Mouse (Mus musculus) ES-E14 (cell line): ENCODE results near the gene Afap1. TPM values are rescaled to one million over a fixed set of nuclear protein-coding genes. Genes with fewer than 3 reads are reported as not detected.

Source experiments
- DNase-seq: peaks from one replicate; pipeline ENCODE4 v3.0.0-alpha.2; 2013; ENCODE audit warnings: low read depth, low spot score
- H3K27ac ChIP-seq: 2 replicates; pipeline ENCODE4 v1.5.1; 2012; ENCODE audit warnings: low read depth, mild to moderate bottlenecking, low read length, moderate library complexity, mixed read lengths; ENCODE audit not compliant: poor library complexity, insufficient read depth, severe bottlenecking
- H3K36me3 ChIP-seq: 2 replicates; pipeline ENCODE4 v1.6.1; 2012; ENCODE audit warnings: mild to moderate bottlenecking, low read length, moderate library complexity, mixed read lengths; ENCODE audit not compliant: control insufficient read depth, poor library complexity, insufficient read depth, severe bottlenecking
- H3K4me1 ChIP-seq, 2 experiments: fragments of 150-350 bp in 1 of 2; sonication (generic) in 1 of 2; 2 replicates each; pipeline ENCODE4 v1.6.1; 2012; ENCODE audit warnings: low read length in 2 of 2, mild to moderate bottlenecking in 1 of 2, mixed read lengths in 1 of 2; ENCODE audit not compliant: control insufficient read depth in 2 of 2, insufficient read depth in 2 of 2, poor library complexity in 1 of 2
- H3K4me3 ChIP-seq, 2 experiments: fragments of 150-350 bp in 1 of 2; sonication (generic) in 1 of 2; 2 replicates each; pipeline ENCODE4 v1.5.1; 2012; ENCODE audit warnings: low read length in 2 of 2, low read depth in 1 of 2, mild to moderate bottlenecking in 1 of 2, mixed read lengths in 1 of 2; ENCODE audit not compliant: insufficient read depth in 1 of 2, poor library complexity in 1 of 2, severe bottlenecking in 1 of 2
- H3K9ac ChIP-seq: 2 replicates; pipeline ENCODE4 v1.6.1; 2012; ENCODE audit warnings: low read depth, mild to moderate bottlenecking, low read length, mixed read lengths; ENCODE audit not compliant: poor library complexity, insufficient read depth, severe bottlenecking
- H3K9me3 ChIP-seq: fragments of 150-350 bp; sonication (generic); 2 replicates; pipeline ENCODE4 v1.6.1; 2012; ENCODE audit warnings: low read depth, mild to moderate bottlenecking, low read length; ENCODE audit not compliant: control insufficient read depth, insufficient read depth
- CHD2 ChIP-seq: IDR thresholded peaks from 2 replicates; pipeline ENCODE4 v1.6.1; 2014; ENCODE audit warnings: mild to moderate bottlenecking, low read depth, low read length, inconsistent platforms
- HCFC1 ChIP-seq: IDR thresholded peaks from 2 replicates; pipeline ENCODE4 v1.6.1; 2012; ENCODE audit warnings: low read length, inconsistent platforms, borderline replicate concordance; ENCODE audit not compliant: insufficient read depth
- MAFK ChIP-seq: IDR thresholded peaks from 2 replicates; pipeline ENCODE4 v1.6.1; 2014; ENCODE audit warnings: mild to moderate bottlenecking, low read depth, low read length, inconsistent platforms; ENCODE audit not compliant: insufficient read depth
- ZC3H11A ChIP-seq: IDR thresholded peaks from 2 replicates; pipeline ENCODE4 v1.6.1; 2012; ENCODE audit warnings: low read depth, mild to moderate bottlenecking, inconsistent platforms, low read length, borderline replicate concordance
- ZNF384 ChIP-seq: IDR thresholded peaks from 2 replicates; pipeline ENCODE4 v1.6.1; 2012; ENCODE audit warnings: low read depth, low read length, inconsistent platforms
- in situ Hi-C, 2 experiments: fragments of 600-800 bp; cut with MboI; formaldehyde crosslinking; loops; one replicate each; pipeline ENCODE4 v1.15.1; 2025; ENCODE audit warnings: low sequenced_read_pairs in 2 of 2, inconsistent platforms in 1 of 2; ENCODE audit not compliant: unreplicated experiment in 2 of 2
- total RNA-seq: library from RNA; depleted of rRNA; stranded (reverse); fragments of 300-350 nt; gene quantifications from 2 replicates; pipeline ENCODE4 v1.2.3, GENCODE M21; 2012

Afap1 gene
- total RNA-seq, 1 experiment: 13.7 TPM

- no peak for DNase-seq
- Histone ChIP-seq H3K9ac (no peak overlapping the region), H3K4me3 (no peak overlapping the region), H3K4me1 (peaks cover 0 to 3% of the 10 kb centered on the region in 2 experiments; a peak in 1 of 4 replicates), H3K27ac (no peak overlapping the region), H3K9me3 (no peaks in the 10 kb centered on the region), H3K36me3 (no peaks in the 10 kb centered on the region)
- in situ Hi-C loops: no loop called here
- TF ChIP-seq CHD2 (no peak), HCFC1 (no peak)
Measured at GRCm38 (mm10) chr5:35926511-35926910, 33.4 kb downstream of the Afap1 start.

GRCm38 (mm10) chr5:35931296-35931695, 38.2 kb downstream of the Afap1 start:
- no peak overlapping the region for H3K9ac ChIP-seq
- H3K36me3 ChIP-seq: no peaks in the 10 kb centered on the region
- no peak overlapping the region for H3K4me3 ChIP-seq
- in situ Hi-C loops: no loop called here
- H3K9me3 ChIP-seq: no peaks in the 10 kb centered on the region
- DNase-seq: no peak
- no peaks in the 10 kb centered on the region for H3K4me1 ChIP-seq
- no peak overlapping the region for H3K27ac ChIP-seq
- TF ChIP-seq ZC3H11A (no peak), ZNF384 (no peak), HCFC1 (no peak), MAFK (no peak), CHD2 (no peak)

- Histone ChIP-seq H3K4me1 (no peaks in the 10 kb centered on the region; a peak in 1 of 4 replicates), H3K9me3 (no peaks in the 10 kb centered on the region), H3K27ac (no peak overlapping the region), H3K36me3 (no peaks in the 10 kb centered on the region), H3K4me3 (no peak overlapping the region), H3K9ac (no peak overlapping the region)
- TF ChIP-seq CHD2 (no peak), HCFC1 (no peak), ZC3H11A (no peak), ZNF384 (no peak), MAFK (no peak)
- no peak for DNase-seq
- in situ Hi-C loops: no loop called here
Measured at GRCm38 (mm10) chr5:35933059-35933458, 39.9 kb downstream of the Afap1 start.

GRCm38 (mm10) chr5:35935939-35936338, 42.8 kb downstream of the Afap1 start:
- no peak for TF ChIP-seq CHD2
- TF ChIP-seq ZC3H11A: no peak
- no peak for TF ChIP-seq ZNF384
- TF ChIP-seq MAFK: no peak
- TF ChIP-seq HCFC1: no peak
- Histone ChIP-seq H3K9ac (no peak overlapping the region), H3K4me1 (peaks cover 0 to 5% of the 10 kb centered on the region in 2 experiments; a peak in 3 of 4 replicates), H3K27ac (no peak overlapping the region), H3K36me3 (no peaks in the 10 kb centered on the region), H3K9me3 (no peaks in the 10 kb centered on the region), H3K4me3 (no peak overlapping the region)
- in situ Hi-C loops: no loop called here
- DNase-seq: no peak
